Mouse (Mus musculus) MEL (cell line): ENCODE measurements around the gene Fbxl2.

Experiments
- BHLHE40 ChIP-seq: IDR thresholded peaks from 2 replicates; pipeline ENCODE4 v1.6.1; 2012; ENCODE audit warnings: low read depth, mild to moderate bottlenecking, inconsistent platforms, low read length, improper control_type of control experiment, borderline replicate concordance
- CTCF ChIP-seq, 3 experiments: IDR thresholded peaks in 2 of 3; conservative IDR thresholded peaks in 1 of 3; 2 replicates each; pipeline ENCODE4 v1.5.1; 2011 to 2012; ENCODE audit warnings: low read length in 3 of 3, low read depth in 2 of 3, mild to moderate bottlenecking in 2 of 3, improper control_type of control experiment in 1 of 3, inconsistent platforms in 1 of 3, mixed read lengths in 1 of 3, moderate library complexity in 1 of 3; ENCODE audit not compliant: control insufficient read depth in 1 of 3, insufficient read depth in 1 of 3, poor library complexity in 1 of 3, severe bottlenecking in 1 of 3
- EP300 ChIP-seq, 2 experiments: IDR thresholded peaks; 2 replicates each; pipeline ENCODE4 v1.6.1; 2011; ENCODE audit warnings: improper control_type of control experiment in 2 of 2, low read length in 2 of 2, low read depth in 1 of 2, mild to moderate bottlenecking in 1 of 2
- JUND ChIP-seq: IDR thresholded peaks from 2 replicates; pipeline ENCODE4 v1.6.1; 2011; ENCODE audit warnings: low read depth, mild to moderate bottlenecking, improper control_type of control experiment, low read length
- MEF2A ChIP-seq: IDR thresholded peaks from 2 replicates; pipeline ENCODE4 v1.6.1; 2014; ENCODE audit warnings: low read depth, mild to moderate bottlenecking, inconsistent platforms, low read length, improper control_type of control experiment; ENCODE audit not compliant: poor library complexity, insufficient replicate concordance, severe bottlenecking; ENCODE audit errors: extremely low read depth
- POLR2A ChIP-seq, 2 experiments: IDR thresholded peaks; 2 replicates each; pipeline ENCODE4 v1.6.1; 2011 to 2012; ENCODE audit warnings: low read length in 2 of 2, mild to moderate bottlenecking in 2 of 2, control low read depth in 1 of 2, improper control_type of control experiment in 1 of 2, low read depth in 1 of 2, moderate library complexity in 1 of 2; ENCODE audit not compliant: control insufficient read depth in 1 of 2, insufficient read depth in 1 of 2, poor library complexity in 1 of 2
- TAL1 ChIP-seq: IDR thresholded peaks from 2 replicates; pipeline ENCODE4 v1.6.1; 2012; ENCODE audit warnings: mild to moderate bottlenecking, inconsistent platforms, low read length, moderate library complexity, mixed read lengths
- USF2 ChIP-seq, 2 experiments: IDR thresholded peaks; 2 replicates each; pipeline ENCODE4 v1.6.1; 2011 to 2012; ENCODE audit warnings: improper control_type of control experiment in 2 of 2, low read length in 2 of 2, borderline replicate concordance in 1 of 2, inconsistent platforms in 1 of 2, low read depth in 1 of 2, mild to moderate bottlenecking in 1 of 2; ENCODE audit not compliant: insufficient read depth in 1 of 2
- ZMIZ1 ChIP-seq: IDR thresholded peaks from 2 replicates; pipeline ENCODE4 v1.6.1; 2012; ENCODE audit warnings: low read depth, mild to moderate bottlenecking, inconsistent platforms, low read length, improper control_type of control experiment, moderate library complexity

- TF ChIP-seq CTCF (IDR thresholded peaks at IDR 0.05 in 2 of 3, conservative IDR thresholded peaks at IDR 0.05 in 1 of 3; ENCODE audit: control insufficient read depth in 1 of 3, insufficient read depth in 1 of 3, low read depth in 2 of 3, low read length in 3 of 3, poor library complexity in 1 of 3, severe bottlenecking in 1 of 3), result no peak
- TF ChIP-seq TAL1, result no peak
- no peak for TF ChIP-seq BHLHE40
- TF ChIP-seq POLR2A (IDR thresholded peaks at IDR 0.05; ENCODE audit: control insufficient read depth in 1 of 2, insufficient read depth in 1 of 2, low read depth in 1 of 2, low read length in 2 of 2, poor library complexity in 1 of 2), result no peak
- TF ChIP-seq JUND, result no peak
- TF ChIP-seq EP300 (IDR thresholded peaks at IDR 0.05; ENCODE audit: low read depth in 1 of 2, low read length in 2 of 2), result no peak
- no peak for TF ChIP-seq ZMIZ1
- no peak for TF ChIP-seq MEF2A
- TF ChIP-seq USF2 (IDR thresholded peaks at IDR 0.05; ENCODE audit: borderline replicate concordance in 1 of 2, insufficient read depth in 1 of 2, low read depth in 1 of 2, low read length in 2 of 2), result no peak
Measured at GRCm38 (mm10) chr9:114040945-114041344, 5.0 kb downstream of the Fbxl2 start.
